Mouse (Mus musculus) embryo, embryonic 11 days (tissue): ENCODE measurements around the gene Dst.

Source experiments
- DNase-seq: peaks from one replicate; pipeline ENCODE4 v3.0.0-alpha.2; 2015

The Dst gene

DNA sequence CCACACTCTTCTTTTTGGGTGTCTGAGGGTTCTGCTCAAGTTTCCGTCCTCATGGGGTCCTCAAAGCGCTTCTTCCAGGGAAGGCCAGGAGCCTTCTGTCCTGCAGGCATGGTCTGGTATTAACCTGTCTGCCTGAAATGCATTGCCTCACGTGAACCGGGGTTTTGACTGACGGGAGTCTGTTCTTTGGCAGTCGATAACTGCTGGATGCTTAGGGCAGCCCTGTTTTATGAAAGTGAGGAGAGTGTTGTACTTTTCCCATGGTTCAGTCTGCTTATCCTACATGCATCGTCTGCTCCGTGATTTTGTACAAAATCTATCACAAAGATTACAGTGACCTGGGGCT lies 338.6 kb downstream of the Dst start:
- no peak for DNase-seq

DNA sequence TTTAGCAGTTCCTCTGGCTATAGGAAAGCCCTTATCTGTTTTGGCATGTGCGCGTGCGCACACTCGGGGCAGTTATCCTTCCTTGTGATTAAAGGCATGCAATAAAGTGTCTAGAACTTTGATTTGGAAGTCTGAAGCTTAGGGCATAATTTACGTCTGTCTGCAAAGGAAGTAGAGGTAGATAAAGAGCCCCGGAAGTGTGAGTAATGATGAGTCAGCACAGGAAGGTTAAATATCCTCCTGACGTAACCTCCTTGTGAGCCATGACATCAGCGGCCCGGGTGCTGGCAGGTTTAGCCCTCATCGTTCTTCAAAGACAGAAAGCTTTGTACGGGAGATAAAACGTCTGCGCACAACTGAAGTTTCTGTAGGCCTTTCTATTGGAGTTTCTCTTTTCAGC lies 343.1 kb downstream of the Dst start:
- DNase-seq, result no peak

DNA sequence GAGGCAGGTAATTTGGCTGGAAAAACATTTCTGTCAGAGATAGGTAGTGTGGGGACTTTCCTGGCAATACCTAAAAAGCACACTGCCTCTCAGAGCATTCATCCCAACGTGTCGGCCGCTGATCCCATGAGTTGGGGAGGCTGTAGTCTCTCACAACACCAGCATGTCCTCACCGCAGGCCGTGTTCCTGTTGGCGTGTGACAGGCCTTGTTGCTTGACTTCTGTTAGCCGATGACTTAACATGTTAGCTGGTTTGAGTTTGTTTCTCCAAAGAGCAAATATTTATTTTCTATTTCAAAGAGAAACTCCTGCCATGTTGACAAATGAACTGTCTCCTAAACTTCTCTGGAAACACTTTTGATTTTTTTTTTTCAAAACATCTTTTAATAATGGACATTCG lies 344.2 kb downstream of the Dst start:
- no peak for DNase-seq

DNA sequence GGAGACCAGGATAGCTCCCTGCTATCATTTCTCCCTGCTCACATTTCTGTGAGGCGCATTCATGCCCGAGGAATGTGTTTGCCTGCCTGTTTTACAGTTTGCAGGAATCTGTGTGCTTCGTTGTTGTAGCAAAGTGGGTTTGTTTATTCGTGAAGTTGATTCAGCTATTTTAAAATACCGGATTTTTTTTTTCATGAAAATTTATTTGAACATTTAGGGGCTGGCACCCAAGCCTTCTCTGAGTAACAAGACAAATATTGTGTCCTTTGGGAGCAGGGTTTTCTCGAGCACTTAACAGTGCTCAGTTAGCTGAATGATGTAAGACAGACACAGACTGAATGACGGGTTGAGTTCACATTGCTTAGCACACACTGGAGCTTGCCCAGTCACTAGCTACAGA lies 345.9 kb downstream of the Dst start:
- DNase-seq, result no peak

DNA sequence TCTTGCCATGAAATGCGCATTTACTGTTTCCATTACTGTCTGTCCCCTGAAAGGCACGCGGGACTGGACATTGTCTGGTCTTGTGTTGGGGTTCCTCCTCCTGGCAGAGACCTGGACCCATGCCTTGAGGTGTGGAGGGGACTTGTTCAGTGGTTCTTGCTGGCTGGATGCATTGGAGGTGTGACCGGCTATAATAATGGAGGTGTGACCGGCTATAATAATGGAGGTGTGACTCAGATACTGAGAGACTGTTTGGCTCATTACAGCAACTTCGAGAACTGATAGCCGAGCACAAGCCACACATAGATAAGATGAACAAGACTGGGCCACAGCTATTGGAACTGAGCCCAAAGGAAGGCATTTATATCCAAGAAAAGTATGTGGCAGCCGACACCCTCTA lies 351.9 kb downstream of the Dst start:
- DNase-seq, result no peak

DNA sequence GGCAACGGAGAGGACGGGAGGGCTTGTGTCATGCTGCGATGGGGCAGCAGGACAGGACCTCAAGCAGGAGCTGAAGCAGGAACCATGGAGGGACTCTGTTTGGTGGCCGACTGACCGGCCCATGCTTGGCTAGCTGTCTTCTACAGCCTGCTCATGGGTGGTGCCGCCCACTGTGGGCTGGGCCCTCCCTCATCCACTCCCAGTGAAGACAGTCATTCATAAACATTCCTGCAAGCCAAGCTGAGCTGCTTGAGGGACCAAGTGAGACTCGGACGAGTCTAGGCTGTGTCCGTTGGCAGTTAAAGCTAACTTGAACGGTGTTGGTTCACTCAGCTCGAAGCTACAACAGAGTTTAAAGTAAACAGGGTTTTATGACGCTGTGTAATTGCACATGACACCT lies 353.0 kb downstream of the Dst start:
- DNase-seq, result no peak

DNA sequence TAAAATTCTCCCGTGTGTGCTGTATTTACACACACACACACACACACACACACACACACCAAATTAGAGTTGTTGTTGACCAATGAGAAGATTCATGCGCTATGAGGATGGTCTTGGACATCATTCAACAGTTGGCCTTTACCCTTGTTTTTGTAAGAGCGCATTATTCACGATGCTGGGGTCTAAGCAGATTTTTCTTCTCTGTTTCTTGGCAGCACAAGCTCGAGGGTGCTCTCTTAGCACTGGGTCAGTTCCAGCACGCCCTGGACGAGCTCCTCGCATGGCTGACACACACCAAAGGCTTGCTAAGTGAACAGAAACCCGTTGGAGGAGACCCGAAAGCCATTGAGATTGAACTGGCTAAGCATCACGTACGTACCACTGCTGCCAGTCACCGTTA lies 360.5 kb downstream of the Dst start:
- no peak for DNase-seq

DNA sequence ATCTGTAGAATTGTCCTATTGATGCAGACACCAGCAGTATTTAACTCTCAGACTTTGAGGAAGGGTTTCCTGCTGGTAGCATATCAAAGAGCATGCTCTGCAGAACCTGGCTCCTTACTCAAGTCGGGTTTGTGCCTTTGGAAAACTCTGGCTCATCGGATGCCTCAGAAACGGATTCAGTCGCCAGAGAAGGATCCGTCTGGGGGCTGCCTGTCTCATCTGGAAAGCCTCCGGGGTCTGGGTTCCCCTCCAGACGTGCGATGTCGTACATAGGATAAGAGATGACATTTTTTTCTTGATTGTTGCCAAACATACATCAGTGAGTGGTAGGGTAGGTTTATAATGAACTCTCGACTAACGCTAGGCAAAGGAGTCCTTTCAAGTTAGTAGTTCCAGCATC lies 361.6 kb downstream of the Dst start:
- no peak for DNase-seq

DNA sequence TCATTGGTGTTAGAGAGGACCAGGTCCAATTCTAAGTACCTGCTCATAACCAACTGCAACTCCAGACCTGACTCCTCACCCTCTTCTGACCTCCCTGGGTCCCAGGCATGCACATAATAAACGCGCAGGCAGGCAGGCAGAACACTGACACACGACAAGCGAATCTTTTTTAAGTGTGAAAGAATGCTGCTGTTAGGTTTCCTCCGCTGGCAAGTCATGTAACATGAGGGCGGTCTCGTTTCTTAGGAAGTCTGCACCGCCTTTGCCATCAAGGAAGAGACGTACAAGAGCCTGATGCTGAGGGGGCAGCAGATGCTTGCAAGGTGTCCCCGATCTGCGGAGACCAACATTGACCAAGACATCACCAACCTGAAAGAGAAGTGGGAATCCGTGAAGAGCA lies 365.9 kb downstream of the Dst start:
- DNase-seq, result no peak

DNA sequence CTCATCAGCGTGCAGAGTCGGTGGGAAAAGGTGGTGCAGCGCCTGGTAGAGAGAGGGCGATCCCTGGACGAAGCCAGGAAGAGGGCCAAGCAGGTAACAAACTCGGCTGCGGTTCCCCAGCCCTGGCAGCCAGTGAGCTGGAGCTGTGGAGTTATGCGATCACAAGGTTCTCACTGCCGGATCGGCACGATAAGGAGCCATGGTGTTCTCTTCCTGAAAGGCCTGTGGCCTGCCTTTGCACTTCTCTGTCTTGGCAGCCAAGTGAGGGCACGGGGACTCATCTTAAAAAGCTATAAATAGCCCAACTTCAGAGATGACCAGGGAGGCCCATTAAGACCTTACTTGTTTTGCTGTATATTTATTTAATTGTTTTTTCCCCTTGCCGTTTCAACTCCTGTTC lies 367.8 kb downstream of the Dst start:
- DNase-seq, result no peak

DNA sequence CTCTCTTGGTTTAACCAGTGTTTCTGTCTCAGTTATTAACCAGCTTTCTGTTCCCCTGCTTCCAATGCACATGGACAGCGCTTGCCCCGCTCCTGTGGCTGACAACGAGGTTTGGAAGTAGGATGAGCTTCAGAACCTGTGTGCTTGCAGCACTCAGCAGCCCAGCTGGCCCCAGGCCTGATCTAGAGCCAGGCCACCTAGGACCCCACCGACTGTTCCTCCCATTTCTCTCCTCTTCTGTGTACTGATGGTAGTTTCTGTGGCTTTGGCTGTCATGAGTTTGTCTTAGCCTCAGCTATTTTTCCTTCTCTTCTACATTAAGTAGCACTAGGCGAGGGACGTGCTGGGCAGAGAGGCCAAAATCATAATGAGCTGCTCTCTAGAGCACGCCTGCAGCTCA lies 368.7 kb downstream of the Dst start:
- DNase-seq, result no peak

DNA sequence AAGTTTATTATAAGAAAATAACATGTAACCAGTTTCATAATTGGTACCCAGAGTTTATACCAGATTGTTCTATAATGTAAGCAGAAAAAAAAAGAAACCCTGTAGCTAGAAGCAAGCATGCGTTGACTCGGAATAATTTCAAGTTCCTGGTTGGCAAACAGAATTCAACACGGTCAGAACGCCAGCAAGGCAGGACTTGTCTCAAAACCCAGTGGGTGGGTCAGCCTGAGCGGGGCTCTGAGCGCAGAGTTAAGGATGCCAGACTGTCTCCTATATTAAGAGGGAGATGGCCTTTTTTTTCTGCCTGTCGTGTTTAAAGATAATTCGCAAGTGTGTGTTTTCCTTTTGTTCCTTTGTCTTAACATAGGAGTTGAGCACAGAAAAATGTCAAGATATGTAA lies 369.2 kb downstream of the Dst start:
- DNase-seq, result no peak

DNA sequence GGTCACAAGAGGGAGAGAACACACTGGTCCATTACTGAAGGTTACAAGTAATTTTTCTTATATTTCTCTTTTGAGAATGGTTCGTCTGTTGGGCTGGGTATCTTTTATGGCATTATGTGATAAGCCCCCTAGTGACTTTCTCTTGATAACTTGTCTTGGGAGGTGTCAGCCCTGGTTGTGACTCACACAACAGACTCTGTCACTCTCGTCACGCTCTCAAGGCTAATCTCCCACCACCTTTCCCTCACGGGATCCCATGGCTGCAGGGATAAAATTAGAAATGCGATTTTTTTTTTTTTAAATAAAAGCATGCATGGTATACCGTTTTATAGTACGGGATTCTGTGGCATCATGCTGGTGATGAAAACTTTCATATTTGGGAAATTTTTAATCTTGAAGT lies 375.5 kb downstream of the Dst start:
- no peak for DNase-seq

DNA sequence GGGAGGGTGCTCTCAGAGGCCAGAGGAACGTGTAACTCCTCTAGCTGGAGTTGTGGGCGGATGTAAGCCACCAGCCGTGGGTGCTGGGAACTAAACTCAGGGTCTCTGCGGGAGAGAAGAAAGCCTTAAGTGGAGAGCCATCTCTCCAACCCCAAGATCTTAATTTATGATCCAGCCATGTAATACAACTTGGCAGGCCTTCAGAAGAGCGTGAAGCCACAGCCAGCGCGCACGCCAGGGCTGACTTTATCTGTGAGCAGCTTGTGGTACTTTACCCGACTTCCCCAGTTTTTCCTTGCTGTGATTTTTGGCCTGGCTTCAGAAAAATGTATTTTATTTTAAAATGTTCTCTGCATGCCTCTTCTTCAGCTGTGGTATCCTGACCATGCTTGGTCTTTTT lies 377.0 kb downstream of the Dst start:
- DNase-seq, result no peak

DNA sequence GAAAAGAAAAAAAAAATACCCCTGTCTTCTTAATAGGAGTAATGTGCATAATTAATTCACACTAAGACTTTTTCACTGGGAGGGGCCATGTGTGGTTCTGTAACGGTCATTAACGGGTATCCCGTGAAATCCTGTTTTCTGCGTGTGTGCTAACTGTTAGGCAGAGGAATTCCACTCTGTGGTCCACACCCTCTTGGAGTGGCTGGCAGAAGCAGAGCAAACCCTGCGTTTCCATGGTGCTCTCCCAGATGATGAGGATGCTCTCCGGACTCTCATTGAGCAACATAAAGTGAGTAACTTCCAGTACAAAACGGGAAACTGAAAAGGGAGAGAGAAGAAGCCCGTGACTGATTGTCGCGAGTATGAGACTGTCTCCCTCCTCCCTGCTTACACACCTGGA lies 379.7 kb downstream of the Dst start:
- no peak for DNase-seq

DNA sequence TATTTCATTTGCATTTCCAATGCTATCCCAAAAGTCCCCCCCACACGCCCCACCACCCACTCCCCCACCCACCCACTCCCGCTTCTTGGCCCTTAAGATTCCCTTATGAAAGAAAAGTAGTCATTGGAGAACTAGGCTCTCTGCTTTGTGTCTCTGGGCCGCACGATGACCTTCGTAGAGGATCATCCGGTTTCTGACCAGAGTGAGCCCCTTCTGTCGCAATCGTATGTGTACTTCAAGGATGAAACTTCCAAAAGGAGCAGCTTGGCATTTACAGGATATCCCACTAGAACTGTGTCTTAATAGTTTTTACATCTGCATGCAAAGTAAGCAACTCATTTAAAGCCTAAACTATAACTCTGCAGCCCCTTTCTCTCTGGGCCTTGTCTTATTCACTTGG lies 380.2 kb downstream of the Dst start:
- no peak for DNase-seq

DNA sequence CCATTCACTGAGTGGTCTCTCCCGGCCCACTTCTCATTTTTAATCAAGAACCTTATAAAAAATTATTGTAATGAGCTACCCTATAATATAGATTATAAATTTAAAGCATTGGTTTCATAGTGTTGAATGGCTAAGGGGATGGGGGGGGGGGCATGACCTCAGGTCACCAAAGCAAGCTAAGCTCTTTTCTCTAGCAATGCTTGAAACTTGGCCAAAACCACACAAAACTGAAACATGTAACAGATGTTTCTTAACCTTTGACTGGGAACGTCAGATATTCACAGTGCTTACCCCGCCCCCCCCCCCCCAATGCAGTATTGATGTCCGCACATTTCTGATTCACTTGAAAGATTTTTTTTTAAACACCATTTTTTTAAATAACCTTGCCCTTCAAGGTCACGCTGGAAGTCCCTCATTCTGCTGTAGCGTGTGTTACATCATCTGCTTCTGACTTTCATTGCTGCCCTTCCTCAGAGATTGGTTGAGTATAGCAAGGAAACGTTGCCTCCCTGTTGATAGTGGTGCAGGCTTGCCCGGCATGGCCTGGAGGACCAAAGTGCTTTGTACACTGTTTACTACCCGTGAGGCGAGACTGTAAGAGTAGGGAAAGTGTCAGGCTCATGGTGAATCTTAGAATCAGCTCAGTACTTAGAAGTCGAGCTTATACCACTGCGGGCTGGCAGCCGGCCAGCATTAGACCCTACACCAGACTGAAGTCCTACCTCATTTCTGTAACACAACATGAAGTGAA lies 380.9 kb downstream of the Dst start:
- DNase-seq, result no peak

DNA sequence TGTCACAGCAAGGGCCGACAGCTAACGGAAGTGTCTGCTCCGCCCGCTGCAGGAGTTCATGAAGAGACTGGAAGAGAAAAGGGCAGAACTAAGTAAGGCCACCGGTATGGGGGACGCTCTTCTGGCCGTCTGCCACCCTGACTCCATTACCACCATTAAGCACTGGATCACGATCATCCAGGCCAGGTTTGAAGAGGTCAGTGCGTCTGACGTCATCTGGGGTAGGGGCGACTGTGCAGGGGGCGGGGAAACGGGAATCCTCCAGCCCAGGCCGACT lies 381.4 kb downstream of the Dst start:
- no peak for DNase-seq

DNA sequence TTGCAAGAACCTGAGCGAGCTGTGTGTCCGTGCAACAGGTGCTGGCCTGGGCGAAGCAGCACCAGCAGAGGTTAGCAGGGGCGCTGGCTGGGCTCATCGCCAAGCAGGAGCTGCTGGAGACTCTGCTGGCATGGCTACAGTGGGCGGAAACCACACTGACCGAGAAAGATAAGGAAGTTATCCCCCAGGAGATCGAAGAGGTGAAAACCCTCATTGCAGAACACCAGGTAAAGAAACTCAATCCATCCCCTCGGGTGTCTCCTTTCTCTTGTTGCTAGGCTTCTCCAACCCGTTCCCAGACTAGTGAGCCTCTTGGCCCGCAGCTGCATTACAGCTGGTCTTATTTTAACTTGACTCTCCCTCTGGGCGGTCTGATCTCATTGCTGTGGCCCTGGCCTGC lies 382.3 kb downstream of the Dst start:
- DNase-seq, result no peak

DNA sequence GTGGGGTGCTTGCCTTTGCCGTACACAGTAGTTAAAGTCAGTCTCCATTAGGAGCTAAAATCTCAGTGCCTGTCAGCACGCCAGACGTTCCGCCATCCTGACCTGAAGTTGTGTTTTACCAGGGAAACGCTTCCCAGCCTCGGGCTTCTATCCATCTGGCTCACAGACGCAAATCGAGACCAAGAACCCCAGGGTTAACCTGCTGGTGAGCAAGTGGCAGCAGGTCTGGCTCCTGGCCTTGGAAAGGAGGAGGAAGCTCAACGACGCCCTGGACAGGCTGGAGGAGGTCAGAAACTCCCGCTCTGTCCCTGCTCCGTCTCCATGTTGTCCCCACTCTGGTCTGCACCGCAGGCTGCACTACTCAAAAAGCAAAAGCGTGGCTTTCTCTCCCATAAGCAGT lies 385.2 kb downstream of the Dst start:
- DNase-seq, result no peak

DNA sequence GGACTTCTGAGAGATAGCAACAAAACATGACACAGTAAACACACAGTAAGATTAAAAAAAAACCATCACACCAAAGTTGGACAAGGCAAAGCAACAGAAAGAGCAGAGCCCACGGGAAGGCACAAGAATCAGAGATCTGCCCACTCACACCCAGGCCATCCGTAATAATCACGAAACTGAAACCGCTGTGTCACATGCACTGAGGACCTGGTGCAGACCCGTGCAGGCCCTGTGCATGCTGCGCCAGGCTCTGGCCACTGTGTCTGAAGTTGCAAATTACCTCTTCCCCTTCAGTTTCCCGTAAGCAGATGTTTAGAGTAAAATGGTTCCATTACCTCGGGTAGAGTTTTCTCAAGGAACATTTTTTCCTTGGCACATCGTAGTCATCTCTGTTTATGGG lies 389.6 kb downstream of the Dst start:
- no peak for DNase-seq

DNA sequence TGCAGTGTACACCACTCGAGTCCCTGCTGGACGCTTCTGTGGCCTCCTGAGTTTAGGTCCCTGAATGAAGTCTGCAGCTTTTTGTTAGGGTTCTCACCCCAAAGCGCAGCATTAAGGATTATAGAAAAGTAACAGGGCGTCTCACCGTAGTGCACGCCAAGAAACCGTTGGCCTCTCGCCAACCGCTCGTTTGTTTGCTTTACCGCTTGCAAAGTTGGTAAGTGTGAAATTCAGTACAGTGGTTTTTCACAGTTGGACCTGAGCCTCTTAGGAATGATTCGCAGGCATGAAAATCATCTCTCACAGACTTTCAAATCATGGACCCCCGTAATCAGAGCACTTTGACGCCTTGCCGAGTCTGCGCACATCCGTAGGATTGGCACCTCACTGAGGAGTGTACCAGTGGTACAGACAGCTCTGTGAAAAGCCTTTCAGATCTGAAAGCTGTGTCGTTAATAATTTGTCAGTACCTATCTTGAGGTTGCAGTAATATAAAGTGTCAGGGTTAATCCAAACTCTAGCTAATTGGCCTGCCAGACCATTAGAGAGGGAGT lies 390.7 kb downstream of the Dst start:
- DNase-seq, result no peak

DNA sequence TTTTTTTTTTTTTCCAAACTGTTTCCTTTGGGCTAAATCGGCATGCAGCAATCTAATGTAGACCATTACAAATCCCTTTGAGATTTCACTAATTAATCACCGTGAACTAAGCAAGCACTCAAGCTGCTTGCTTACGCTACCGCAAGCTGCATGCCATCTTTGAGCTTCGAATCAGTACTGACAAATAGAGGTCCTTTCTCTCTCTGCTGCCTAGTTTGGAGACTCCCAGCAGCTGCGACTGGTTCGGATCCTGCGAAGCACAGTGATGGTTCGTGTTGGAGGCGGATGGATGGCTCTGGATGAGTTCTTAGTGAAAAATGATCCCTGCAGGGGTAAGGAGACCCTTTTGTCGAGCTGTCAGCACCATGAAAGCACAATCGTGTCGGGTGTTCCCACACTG lies 391.5 kb downstream of the Dst start:
- peak; percentile 14 for DNase-seq

DNA sequence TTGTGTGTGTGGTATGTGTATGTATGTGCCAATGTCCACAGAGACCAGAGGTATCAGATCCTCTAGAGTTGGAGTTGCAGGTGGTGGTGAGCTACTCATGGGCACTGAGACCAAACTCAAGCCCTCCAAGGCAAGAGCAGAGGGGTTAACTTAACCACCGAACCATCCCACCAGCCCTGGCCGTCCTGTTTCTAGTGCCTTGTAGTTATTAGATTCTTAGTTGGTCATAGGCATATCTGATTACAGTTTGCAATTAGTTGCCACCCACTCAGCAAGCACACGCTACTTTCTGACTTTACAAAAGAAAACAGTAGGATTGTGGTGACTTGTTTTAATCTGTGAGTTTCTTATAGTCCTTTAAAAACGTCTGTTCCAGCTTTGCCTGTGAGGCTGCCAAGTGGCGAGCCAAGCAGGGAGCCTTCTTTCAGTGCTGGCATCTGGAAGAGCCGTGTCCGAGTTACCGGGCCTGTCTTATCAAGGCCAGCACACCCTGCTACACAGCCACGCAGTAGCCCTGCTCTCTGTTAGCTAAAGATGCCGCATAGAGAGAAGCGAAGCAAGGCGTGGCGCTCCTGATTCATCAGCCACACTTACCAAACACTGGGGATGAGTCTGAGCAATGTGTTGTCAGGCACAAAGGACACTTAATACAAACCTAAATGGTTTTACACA lies 392.4 kb downstream of the Dst start:
- no peak for DNase-seq

DNA sequence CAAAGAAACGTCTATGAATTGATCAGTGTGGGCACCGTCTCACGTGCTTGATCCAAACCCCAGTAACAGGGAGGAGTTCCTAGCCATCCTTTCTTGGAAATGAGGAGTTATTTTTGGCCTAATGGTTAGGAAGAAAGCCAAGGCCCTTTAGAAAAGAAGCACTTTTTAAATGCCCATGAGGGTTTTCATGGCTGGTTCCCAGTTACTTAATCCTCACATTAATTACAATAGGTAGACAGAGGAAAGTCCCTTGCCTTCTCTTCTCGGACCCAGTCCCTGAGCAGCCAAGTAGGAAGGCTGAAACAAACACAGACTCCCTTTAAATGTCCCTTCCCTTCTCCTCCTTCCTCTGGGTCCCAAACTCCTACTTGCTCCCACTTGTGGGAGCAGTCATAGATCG lies 396.2 kb downstream of the Dst start:
- no peak for DNase-seq
